Mouse (Mus musculus): ENCODE results near the gene Col15a1. TPM values are rescaled to one million over a fixed set of nuclear protein-coding genes. Genes with fewer than 3 reads are reported as not detected.

Col15a1 gene
- polyA plus RNA-seq, 1 experiment from 2014 or later, result 3.9 TPM

GRCm38 (mm10) chr4:47247574-47247973, 39.6 kb downstream of the Col15a1 start:
- Histone ChIP-seq H3K9me3 (replicated peaks) (no peaks in the 10 kb centered on the region), H3K27ac (replicated peaks) (no peak overlapping the region), H3K4me2 (no peak overlapping the region), H3K9ac (replicated peaks) (no peak overlapping the region), H3K4me1 (0 out of 2 replicates have a peak, but pooled peaks cover 4% of the 10 kb centered on the region), H3K27me3 (replicated peaks) (no peaks in the 10 kb centered on the region), H3K36me3 (no peaks in the 10 kb centered on the region), H3K4me3 (replicated peaks) (no peak overlapping the region)
- ATAC-seq (ENCODE audit: low FRiP score), result no peak
- 77% methylated on average over 6 of the region's 6 CpGs for WGBS

GRCm38 (mm10) chr4:47249193-47249592, 41.2 kb downstream of the Col15a1 start:
- 88% methylated on average over 6 of the region's 6 CpGs for WGBS
- no peak for ATAC-seq (ENCODE audit: low FRiP score)

DNA sequence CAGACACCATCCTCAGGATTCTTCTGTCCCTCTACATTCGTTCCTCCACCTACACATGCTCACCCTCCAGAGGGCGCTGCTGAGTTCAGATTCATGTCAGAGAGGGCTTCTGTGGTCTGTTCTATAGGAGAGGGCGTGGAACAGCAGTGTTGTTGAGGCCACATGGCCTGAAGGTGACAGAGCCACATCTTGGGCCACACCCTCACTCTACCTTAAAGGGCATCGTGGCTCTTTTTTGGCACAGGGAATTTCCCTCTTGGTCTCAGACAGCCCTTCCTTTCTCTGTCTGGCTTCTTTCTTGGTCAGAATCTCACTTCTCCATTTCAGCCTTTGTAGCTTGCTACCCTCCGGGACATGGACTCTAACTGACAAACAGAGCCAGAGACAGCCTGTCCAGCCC, 43.1 kb downstream of the Col15a1 start:
- no peak for ATAC-seq (ENCODE audit: low FRiP score)
- no peak overlapping the region for H3K27ac ChIP-seq (replicated peaks)
- H3K4me2 ChIP-seq, result no peak overlapping the region
- 57% methylated on average over 5 of the region's 5 CpGs for WGBS
- H3K9me3 ChIP-seq (replicated peaks), result no peaks in the 10 kb centered on the region
- no peak overlapping the region for H3K9ac ChIP-seq (replicated peaks)
- H3K36me3 ChIP-seq, result no peaks in the 10 kb centered on the region
- no peaks in the 10 kb centered on the region for H3K27me3 ChIP-seq (replicated peaks)
- no peaks in the 10 kb centered on the region for H3K4me1 ChIP-seq
- no peak overlapping the region for H3K4me3 ChIP-seq (replicated peaks)

More at GRCm38 (mm10) chr4:47249193-47249592, 41.2 kb downstream of the Col15a1 start:
- no peaks in the 10 kb centered on the region for H3K36me3 ChIP-seq
- no peak overlapping the region for H3K9ac ChIP-seq (replicated peaks)
- no peaks in the 10 kb centered on the region for H3K9me3 ChIP-seq (replicated peaks)
- H3K27me3 ChIP-seq (replicated peaks), result no peaks in the 10 kb centered on the region
- no peak overlapping the region for H3K4me3 ChIP-seq (replicated peaks)
- H3K27ac ChIP-seq (replicated peaks), result no peak overlapping the region
- no peak overlapping the region for H3K4me2 ChIP-seq
- 0 out of 2 replicates have a peak, but pooled peaks cover 3% of the 10 kb centered on the region for H3K4me1 ChIP-seq

GRCm38 (mm10) chr4:47251693-47252435, 43.9 kb downstream of the Col15a1 start:
- no peak overlapping the region for H3K9ac ChIP-seq (replicated peaks)
- no peaks in the 10 kb centered on the region for H3K27me3 ChIP-seq (replicated peaks)
- no peak overlapping the region for H3K4me3 ChIP-seq (replicated peaks)
- H3K4me2 ChIP-seq, result no peak overlapping the region
- no peak for ATAC-seq (ENCODE audit: low FRiP score)
- no peak overlapping the region for H3K27ac ChIP-seq (replicated peaks)
- no peaks in the 10 kb centered on the region for H3K36me3 ChIP-seq
- H3K9me3 ChIP-seq (replicated peaks), result no peaks in the 10 kb centered on the region
- WGBS, result 81% methylated on average over 11 of the region's 11 CpGs
- no peaks in the 10 kb centered on the region for H3K4me1 ChIP-seq

GRCm38 (mm10) chr4:47252627-47253026, 44.7 kb downstream of the Col15a1 start:
- Histone ChIP-seq H3K9me3 (replicated peaks) (no peaks in the 10 kb centered on the region), H3K36me3 (no peaks in the 10 kb centered on the region), H3K27ac (replicated peaks) (no peak overlapping the region), H3K4me3 (replicated peaks) (no peak overlapping the region), H3K27me3 (replicated peaks) (no peaks in the 10 kb centered on the region), H3K4me2 (no peak overlapping the region), H3K4me1 (no peaks in the 10 kb centered on the region), H3K9ac (replicated peaks) (no peak overlapping the region)
- no peak for ATAC-seq (ENCODE audit: low FRiP score)
- WGBS, result 95% methylated on average over 3 of the region's 3 CpGs

DNA sequence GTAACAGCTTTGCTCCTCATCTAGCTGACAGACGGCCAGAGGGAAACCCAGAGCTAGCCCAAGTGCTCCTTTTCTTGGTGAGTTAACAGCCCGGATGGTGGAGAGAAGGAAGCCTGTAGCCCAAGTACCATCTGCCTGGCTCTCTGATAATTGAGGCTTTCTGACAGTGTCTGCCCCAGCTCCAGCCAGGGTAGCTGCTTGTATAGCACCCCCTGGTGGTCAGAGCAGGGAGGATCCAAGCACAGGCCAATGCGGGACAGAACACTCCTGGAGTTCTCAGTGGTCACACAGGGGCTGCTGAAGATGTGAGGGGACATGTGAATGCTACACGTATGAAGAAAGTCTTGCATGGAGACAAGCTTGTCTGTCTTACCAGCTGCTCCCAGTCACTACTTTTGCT, 47.7 kb downstream of the Col15a1 start:
- no peak overlapping the region for H3K4me2 ChIP-seq
- H3K4me3 ChIP-seq (replicated peaks), result no peak overlapping the region
- no peak for ATAC-seq (ENCODE audit: low FRiP score)
- no peaks in the 10 kb centered on the region for H3K4me1 ChIP-seq
- H3K9me3 ChIP-seq (replicated peaks), result no peaks in the 10 kb centered on the region
- 39% methylated on average over 4 of the region's 4 CpGs for WGBS
- H3K27ac ChIP-seq (replicated peaks), result no peak overlapping the region
- no peaks in the 10 kb centered on the region for H3K27me3 ChIP-seq (replicated peaks)
- no peak overlapping the region for H3K9ac ChIP-seq (replicated peaks)
- H3K36me3 ChIP-seq, result no peaks in the 10 kb centered on the region

DNA sequence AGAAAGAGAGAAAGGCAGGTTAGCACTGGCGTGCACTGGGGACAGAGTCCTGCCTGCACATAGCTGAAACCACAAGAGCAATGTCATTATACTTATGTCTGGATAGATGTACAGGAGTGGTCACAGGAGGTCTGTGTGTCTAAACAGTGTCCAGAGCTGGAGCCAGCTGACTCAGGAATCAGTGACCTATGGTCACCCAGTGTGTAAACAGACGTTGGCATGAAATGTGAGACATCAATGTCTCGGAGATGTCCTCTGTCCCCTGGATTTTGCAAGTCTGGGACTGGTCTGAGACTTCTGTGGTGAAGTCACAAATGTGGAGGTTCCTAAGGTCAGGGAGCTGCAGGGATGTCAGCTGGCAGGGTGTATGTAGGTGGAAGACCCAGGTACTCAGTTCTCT, 50.2 kb downstream of the Col15a1 start:
- no peaks in the 10 kb centered on the region for H3K9me3 ChIP-seq (replicated peaks)
- H3K27ac ChIP-seq (replicated peaks), result no peak overlapping the region
- no peak for ATAC-seq (ENCODE audit: low FRiP score)
- H3K4me1 ChIP-seq, result no peaks in the 10 kb centered on the region
- H3K4me3 ChIP-seq (replicated peaks), result no peak overlapping the region
- WGBS, result 83% methylated on average over 3 of the region's 3 CpGs
- H3K4me2 ChIP-seq, result no peak overlapping the region
- H3K9ac ChIP-seq (replicated peaks), result no peak overlapping the region
- no peaks in the 10 kb centered on the region for H3K36me3 ChIP-seq
- H3K27me3 ChIP-seq (replicated peaks), result no peaks in the 10 kb centered on the region

DNA sequence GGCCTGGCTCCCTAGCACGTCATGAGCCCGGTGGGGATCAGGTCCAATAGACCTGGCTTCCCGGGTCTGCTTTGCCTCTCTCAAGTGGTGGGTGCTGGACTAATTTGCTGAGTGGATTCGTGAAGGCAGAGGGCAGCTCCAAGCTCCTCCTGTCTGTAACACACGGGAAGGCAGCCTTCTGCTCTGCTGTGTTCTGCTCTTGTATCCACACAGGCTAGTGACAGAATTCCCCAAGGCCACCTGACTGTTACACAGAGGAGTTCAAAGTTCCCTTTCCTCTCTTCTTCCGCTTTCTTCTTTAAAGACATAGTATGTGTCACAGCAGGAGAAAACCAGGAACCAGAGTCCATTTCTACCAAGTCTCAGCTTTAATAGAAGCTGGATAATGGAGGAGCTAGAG, 53.1 kb downstream of the Col15a1 start:
- H3K27ac ChIP-seq (replicated peaks), result no peak overlapping the region
- no peak for ATAC-seq (ENCODE audit: low FRiP score)
- no peaks in the 10 kb centered on the region for H3K27me3 ChIP-seq (replicated peaks)
- H3K36me3 ChIP-seq, result no peaks in the 10 kb centered on the region
- H3K9ac ChIP-seq (replicated peaks), result no peak overlapping the region
- H3K4me3 ChIP-seq (replicated peaks), result no peak overlapping the region
- WGBS, result 88% methylated on average over 6 of the region's 6 CpGs
- no peaks in the 10 kb centered on the region for H3K9me3 ChIP-seq (replicated peaks)
- H3K4me2 ChIP-seq, result no peak overlapping the region
- H3K4me1 ChIP-seq, result no peaks in the 10 kb centered on the region

DNA sequence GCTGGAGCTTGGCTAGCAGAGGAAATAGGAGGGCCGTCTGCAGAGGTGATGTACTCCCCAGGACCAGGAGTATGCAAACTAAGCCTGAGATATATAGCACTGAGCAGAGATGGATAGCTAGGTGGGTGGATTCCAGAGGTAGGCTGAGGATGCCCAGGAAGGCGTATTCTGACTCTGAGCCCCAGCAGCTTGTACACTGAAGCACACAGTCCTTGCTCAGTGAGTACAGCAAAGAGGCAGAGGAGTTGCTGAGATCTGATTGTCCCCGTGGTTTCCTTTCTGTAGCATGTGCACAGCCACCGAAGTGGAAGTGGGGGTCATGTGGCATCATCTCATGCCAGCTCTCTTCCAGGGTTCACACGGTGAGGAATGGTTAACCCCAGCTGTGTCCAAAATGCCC, 54.0 kb downstream of the Col15a1 start:
- Histone ChIP-seq H3K36me3 (no peaks in the 10 kb centered on the region), H3K27me3 (replicated peaks) (no peaks in the 10 kb centered on the region), H3K27ac (replicated peaks) (no peak overlapping the region), H3K9ac (replicated peaks) (no peak overlapping the region), H3K4me1 (no peaks in the 10 kb centered on the region), H3K4me3 (replicated peaks) (no peak overlapping the region), H3K4me2 (no peak overlapping the region), H3K9me3 (replicated peaks) (no peaks in the 10 kb centered on the region)
- 72% methylated on average over 5 of the region's 5 CpGs for WGBS
- ATAC-seq (ENCODE audit: low FRiP score), result no peak

DNA sequence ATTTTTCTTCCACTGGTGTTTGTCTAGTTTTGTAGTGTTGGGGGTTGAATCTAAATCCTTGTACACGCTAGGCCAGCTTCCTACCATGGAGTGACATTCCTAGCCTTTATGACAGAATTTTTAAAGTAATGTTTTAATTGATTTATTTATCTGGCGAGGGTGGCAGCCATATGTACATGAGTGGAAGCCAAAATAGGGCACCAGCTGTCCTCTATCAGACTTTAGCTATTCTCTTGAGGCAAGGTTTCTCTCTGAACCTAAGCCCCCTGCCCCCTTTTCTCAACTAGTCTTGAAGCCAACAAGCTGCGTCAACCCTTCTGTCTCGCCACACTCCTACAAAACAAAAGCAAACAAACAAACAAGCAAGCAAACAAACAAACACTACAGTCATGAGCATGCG, 57.6 kb downstream of the Col15a1 start:
- H3K9me3 ChIP-seq (replicated peaks), result no peaks in the 10 kb centered on the region
- H3K4me3 ChIP-seq (replicated peaks), result no peak overlapping the region
- no peak for ATAC-seq (ENCODE audit: low FRiP score)
- WGBS, result 83% methylated on average over 5 of the region's 5 CpGs
- no peaks in the 10 kb centered on the region for H3K36me3 ChIP-seq
- H3K27me3 ChIP-seq (replicated peaks), result no peaks in the 10 kb centered on the region
- no peaks in the 10 kb centered on the region for H3K4me1 ChIP-seq
- H3K9ac ChIP-seq (replicated peaks), result no peak overlapping the region
- H3K4me2 ChIP-seq, result no peak overlapping the region
- H3K27ac ChIP-seq (replicated peaks), result no peak overlapping the region

GRCm38 (mm10) chr4:47272452-47273130, 64.6 kb downstream of the Col15a1 start:
- Histone ChIP-seq H3K36me3 (no peaks in the 10 kb centered on the region), H3K4me3 (replicated peaks) (no peak overlapping the region), H3K9ac (replicated peaks) (no peak overlapping the region), H3K27ac (replicated peaks) (no peak overlapping the region), H3K27me3 (replicated peaks) (no peaks in the 10 kb centered on the region), H3K4me2 (no peak overlapping the region), H3K9me3 (replicated peaks) (no peaks in the 10 kb centered on the region), H3K4me1 (no peaks in the 10 kb centered on the region)
- no peak for ATAC-seq (ENCODE audit: low FRiP score)
- 82% methylated on average over 9 of the region's 9 CpGs for WGBS

- H3K9ac ChIP-seq (replicated peaks), result no peak overlapping the region
- no peak overlapping the region for H3K4me3 ChIP-seq (replicated peaks)
- H3K27ac ChIP-seq (replicated peaks), result no peak overlapping the region
- WGBS, result 96% methylated on average over 8 of the region's 8 CpGs
- H3K27me3 ChIP-seq (replicated peaks), result no peaks in the 10 kb centered on the region
- H3K36me3 ChIP-seq, result no peaks in the 10 kb centered on the region
- no peak overlapping the region for H3K4me2 ChIP-seq
- no peaks in the 10 kb centered on the region for H3K9me3 ChIP-seq (replicated peaks)
- H3K4me1 ChIP-seq, result 0 out of 2 replicates have a peak, but pooled peaks cover 4% of the 10 kb centered on the region
- no peak for ATAC-seq (ENCODE audit: low FRiP score)
Measured at GRCm38 (mm10) chr4:47273795-47274194, 65.8 kb downstream of the Col15a1 start.

Data from neural tube, embryonic 15.5 days (tissue).